ENCODE assay signal across 22 mouse cellular contexts in the genomic region with DNA sequence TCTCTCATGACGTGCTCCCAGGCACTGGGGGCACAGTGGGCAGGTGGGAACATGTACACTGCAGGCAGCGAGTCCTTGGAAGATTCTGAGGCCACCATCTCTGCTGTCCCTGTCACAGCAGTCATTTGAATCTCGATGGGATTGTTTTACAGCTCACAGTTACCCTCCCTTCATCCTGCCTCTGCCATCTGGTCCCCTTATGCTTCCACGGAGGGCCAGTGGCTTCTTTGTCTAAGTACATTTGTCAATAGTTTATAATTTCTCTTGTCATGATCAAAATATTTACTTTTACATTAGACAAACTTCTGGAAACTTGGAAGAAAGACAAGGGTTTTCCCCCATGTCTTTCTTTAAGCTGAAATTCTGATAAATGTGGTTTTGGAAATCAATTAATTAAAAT. TPM values are rescaled to one million over a fixed set of nuclear protein-coding genes. Genes with fewer than 3 reads are reported as not detected.
"Had no signal": no experiment of that assay in that cellular context is flagged by ENCODE, and none has a peak within 500 bp of the region (broad histone marks: within the 10 kb centered on the region; RNA-seq: fewer than 3 reads in every experiment).

No protein-coding gene starts in this region.

- ATAC-seq: inflammation-experienced regulatory T-cells, adult 6 months; liver, postnatal 0 days had no signal

- H3K9me3 ChIP-seq: kidney, embryonic 15.5 days; limb, embryonic 12.5 days; limb, embryonic 15.5 days; lung, embryonic 15.5 days; midbrain, embryonic 12.5 days had no signal

- H3K27me3 ChIP-seq: kidney, embryonic 15.5 days; limb, embryonic 12.5 days; lung, embryonic 15.5 days; midbrain, embryonic 12.5 days had no signal

- H3K4me2 ChIP-seq: kidney, embryonic 15.5 days; limb, embryonic 12.5 days; limb, embryonic 15.5 days; liver, embryonic 11.5 days; lung, embryonic 15.5 days; midbrain, embryonic 12.5 days had no signal

- H3K4me3 ChIP-seq: kidney, embryonic 15.5 days; limb, embryonic 12.5 days; limb, embryonic 15.5 days; lung, embryonic 15.5 days; megakaryocyte, embryonic 14.5 days; midbrain, embryonic 12.5 days had no signal

- H3K27ac ChIP-seq: kidney, embryonic 15.5 days; limb, embryonic 12.5 days; limb, embryonic 15.5 days; liver, embryonic 14.5 days; lung, embryonic 15.5 days; midbrain, embryonic 12.5 days; stomach, postnatal 0 days had no signal

- DNase-seq: kidney, adult 11 months; kidney, adult 8-10 months; kidney, postnatal 10 days; kidney, postnatal 36 days; left cerebral cortex, postnatal 4 days; liver, postnatal 0 days; right cerebral cortex, postnatal 4 days; thymus, adult 2 months; thymus, postnatal 14 days; thymus, postnatal 4 days had no signal

- H3K36me3 ChIP-seq: kidney, embryonic 15.5 days; limb, embryonic 12.5 days; limb, embryonic 15.5 days; lung, embryonic 15.5 days; midbrain, embryonic 12.5 days had no signal

- H3K4me1 ChIP-seq: limb, embryonic 12.5 days; limb, embryonic 15.5 days; megakaryocyte, embryonic 14.5 days had no signal

- H3K9ac ChIP-seq: kidney, embryonic 15.5 days; limb, embryonic 12.5 days; limb, embryonic 15.5 days; liver, embryonic 14.5 days; liver, postnatal 0 days; lung, embryonic 15.5 days; midbrain, embryonic 12.5 days had no signal

RNA-seq across cellular contexts. Expression of a gene that starts 8.8 kb away (rescaled TPM):
- polyA plus RNA-seq: inflammation-experienced regulatory T-cells, adult 6 months had no signal

RNA-seq across cellular contexts. Expression of a gene that starts 20.0 kb away (rescaled TPM):
- polyA plus RNA-seq: inflammation-experienced regulatory T-cells, adult 6 months; kidney, embryonic 15.5 days; limb, embryonic 12.5 days; limb, embryonic 15.5 days; liver, embryonic 11.5 days; liver, embryonic 14.5 days; liver, postnatal 0 days; lung, embryonic 15.5 days; midbrain, embryonic 12.5 days; neural tube, embryonic 11.5 days; stomach, embryonic 14.5 days; stomach, postnatal 0 days; thymus, adult 2 months had no signal
